Mouse (Mus musculus): Measurements from ENCODE around the gene Emilin2. TPM values are rescaled to one million over a fixed set of nuclear protein-coding genes. Genes with fewer than 3 reads are reported as not detected.
A peak's percentile ranks its signal among the peaks of the same experiment; 100 is the strongest.

Emilin2 gene
- polyA plus RNA-seq, 2 experiments from 2014 or later, result not detected

DNA sequence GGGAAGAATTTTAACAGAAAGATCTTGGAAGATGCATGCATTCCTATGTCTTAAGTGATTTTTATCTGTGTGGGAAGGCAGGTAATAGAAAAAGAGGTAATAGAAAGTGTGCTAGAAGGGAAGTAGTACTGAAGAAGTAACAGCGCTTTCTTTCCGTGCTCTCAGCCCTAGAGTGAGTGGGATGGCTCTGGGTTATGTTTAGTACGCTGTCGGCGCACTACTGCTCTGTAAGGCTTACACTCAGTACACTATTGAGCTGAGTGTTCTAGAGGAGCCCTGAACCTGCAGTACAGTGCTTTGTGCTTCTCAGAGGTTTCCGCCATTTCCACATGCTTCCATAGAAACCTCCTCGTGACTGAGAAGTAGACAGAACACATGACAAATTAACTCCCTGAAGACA lies 83.1 kb downstream of the Emilin2 start:
- ATAC-seq, result no peak

DNA sequence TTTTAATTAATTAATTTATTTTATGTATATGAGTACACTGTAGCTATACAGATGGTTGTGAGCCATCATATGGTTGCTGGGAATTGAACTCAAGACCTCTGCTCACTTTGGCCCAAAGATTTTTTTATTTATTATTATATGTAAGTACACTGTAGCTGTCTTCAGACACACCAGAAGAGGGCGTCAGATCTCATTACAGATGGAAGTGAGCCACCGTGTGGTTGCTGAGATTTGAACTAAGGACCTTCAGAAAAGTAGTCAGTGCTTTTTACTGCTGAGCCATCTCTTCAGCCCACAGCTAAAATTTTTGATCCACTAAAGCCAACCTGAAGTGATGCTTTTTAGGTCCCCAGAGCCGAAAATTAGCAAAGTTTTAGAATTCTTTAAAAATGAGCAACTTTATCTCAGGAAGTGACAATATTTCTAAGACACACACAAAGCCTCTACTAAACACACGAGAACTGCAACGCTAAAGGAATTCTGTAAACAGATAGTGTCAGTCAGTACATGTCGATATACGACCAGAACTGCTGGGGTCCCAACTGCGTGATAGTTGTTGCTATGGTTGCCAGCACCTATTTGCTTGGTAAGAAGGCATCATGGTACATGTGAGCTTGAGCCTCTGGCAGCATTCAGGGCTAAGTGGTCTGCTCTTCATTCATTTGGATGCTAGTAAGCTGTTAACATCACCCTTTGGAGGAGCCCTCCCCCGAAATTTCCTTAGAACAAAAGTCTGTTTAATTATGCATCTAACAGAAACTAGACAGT lies 84.5 kb downstream of the Emilin2 start:
- no peak for ATAC-seq

DNA sequence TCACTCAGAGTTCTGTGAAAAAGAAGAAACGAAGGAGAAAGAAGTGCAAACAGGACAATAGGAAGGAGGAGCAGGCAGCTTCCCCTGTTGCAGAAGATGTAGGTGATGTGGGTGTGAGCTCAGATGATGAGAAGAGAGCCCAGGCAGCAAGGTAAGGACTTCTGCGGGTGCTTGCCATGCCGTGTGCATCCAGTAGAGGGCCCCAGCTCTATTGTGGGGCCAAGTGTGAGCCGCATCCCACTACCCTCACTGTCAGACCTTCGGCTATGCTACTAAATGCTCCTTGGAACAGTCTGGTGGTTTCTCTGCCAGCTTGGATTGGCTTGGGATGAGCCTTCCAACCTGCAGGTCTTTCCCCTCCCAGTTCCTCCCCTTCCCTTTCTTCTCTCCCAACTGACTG lies 86.7 kb downstream of the Emilin2 start:
- ATAC-seq, result peak; percentile 57

DNA sequence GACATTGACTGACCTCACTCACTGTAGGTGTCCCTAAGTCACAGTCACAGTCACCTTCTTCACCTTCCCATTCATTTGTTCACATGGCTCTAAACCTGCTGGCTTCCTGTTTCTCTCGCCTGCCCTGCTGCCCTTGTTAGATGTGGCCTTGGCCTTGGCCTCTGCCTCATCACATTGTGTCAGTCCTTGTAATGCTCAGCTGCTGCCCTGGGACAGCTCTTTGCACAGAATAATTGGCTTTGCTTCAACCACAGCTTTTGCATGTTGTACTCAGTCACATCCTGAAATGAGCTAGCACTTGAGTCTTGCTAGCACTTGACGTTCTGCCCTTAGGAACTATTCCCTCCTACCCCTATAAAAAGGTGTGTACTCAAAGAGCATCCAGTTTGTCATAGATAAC lies 87.3 kb downstream of the Emilin2 start:
- peak; percentile 57 for ATAC-seq

DNA sequence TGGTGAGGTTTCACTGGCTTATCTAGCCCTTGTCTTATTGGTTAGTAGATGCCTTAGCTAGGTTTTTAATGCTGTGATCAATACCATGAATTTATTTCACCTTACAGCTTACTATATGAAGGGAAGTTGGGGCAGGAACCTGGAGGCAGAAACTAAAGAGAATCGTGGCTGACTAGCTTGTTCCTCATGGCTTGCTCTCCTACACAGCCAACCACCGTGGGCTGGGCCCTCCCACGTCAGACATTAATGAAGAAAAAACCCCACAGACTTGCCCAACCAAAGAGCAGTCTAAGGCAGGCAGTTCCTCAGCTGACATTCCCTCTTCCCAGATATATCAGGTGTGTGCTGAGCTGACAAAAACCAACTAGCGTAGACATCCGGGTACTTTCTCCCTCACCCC lies 88.1 kb downstream of the Emilin2 start:
- ATAC-seq, result peak; percentile 27

DNA sequence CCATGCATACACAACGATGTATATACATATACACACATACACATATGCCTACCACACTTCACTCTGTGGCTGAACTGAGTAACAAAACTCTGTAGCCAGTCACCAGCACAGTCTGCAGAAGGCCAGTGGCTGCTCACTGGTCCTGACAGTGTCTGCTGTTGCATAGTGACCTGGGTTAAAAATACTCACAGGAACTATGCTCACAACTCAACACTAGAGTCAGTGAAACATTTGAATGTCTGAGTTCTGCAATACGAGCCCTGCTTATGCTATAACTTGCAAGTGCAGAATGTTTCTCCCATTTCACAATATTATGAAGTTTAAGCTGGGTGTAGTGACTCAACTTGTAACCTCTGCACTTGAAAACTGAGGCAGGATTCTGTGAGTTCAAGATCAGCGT lies 90.4 kb downstream of the Emilin2 start:
- ATAC-seq, result no peak

DNA sequence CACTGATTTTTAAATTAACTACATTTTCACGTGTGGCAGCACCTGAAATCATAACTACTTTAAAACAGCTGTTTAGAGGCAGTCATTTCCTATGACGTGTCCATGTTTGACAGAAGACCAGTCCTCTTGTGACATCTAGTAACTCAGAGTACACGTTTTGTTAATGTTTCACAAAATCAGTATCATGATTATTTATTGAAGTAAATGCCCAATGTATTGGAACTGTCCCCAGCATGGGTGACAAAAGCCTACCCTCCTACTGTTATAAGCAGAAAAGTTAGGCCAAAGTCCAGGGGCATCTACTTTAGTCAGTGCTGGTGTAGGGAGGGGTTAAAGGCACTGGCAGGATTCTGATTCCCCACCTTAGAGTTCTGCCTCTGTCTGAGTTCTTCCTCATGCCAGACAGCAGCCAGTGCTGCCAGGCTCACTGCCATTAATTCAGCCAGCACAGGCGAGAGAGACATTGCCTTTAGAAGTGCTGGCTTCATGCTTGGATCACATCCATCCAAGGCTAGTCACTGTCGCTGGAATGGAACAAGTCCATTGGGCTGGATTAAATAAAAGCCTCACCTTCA lies 94.6 kb downstream of the Emilin2 start:
- no peak for ATAC-seq

DNA sequence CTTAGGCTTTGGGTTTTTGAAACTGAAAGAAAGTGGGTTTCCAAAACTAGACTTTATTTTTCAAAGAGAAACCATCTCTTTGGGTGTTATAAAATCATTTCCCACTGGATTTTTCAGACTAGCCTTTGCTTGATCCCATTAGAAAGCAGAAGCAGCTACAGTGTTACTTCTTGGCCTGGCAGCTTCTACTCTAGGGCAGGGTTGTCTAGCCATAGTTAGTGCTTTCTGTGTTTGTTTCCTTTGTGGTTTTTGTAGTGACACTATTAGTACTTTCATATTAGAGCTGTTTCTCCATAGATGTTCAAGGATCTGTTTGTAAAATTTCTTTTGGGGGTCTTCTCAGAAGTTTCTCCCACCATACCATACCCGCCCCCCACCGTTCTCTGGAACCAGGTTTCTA lies 95.5 kb downstream of the Emilin2 start:
- ATAC-seq, result no peak

DNA sequence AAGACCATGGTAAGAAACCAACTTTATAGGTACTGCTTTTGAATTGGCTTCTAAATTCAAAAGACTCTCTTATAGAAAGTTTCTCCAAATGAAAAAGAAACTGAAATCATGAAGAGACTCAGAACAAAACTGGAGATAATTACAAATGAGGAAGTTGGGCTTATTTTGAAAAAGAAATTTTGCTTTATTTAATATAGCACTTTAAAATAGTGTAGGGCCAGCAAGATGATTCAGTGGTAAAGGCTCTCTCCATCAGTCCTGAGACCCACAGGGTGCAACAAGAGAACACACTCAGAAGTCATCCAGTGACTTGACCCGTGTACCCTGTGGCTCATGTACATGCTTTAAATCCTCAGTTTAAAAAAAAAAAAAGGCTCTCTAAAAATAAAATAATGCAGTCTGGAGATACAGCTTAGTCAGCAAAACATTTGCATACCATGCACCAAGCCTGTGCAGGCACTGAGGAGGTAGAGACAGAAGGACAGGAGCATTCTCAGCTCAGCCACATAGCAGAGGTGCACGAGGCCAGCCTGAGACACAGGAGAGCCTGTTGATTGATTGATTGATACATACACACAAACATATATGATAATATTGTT lies 96.4 kb downstream of the Emilin2 start:
- peak; percentile 50 for ATAC-seq

DNA sequence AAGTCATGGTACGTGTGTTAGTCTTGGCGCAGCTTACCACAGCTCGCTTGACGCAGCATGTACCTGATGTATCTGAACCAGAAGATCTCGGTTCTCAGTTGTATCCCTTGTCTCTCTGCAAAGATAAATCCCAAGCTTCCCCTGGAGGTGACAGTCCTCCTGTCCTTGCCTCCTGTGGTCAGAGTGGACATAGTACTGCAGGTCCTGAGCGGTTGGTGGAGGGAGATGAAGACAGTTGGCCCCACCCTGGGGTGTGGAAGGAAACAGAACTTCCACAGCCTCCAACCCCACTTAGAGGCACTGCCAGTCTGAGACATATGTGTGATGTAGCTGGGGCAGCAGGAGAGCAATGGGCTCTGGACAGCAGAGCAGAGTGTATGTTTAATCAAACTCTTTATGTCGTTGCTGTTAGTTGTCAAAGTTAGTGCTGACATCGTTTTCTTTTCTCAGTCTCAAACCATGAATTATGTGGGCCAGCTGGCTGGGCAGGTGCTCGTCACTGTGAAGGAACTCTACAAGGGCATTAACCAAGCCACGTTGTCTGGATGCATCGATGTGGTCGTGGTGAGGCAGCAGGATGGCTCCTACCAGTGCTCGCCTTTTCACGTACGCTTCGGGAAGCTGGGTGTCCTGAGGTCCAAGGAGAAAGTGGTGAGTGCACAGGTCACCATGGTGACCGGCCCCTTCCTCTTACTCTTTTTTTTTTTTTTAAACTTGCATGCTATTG lies 97.1 kb downstream of the Emilin2 start:
- ATAC-seq, result peak; percentile 39

DNA sequence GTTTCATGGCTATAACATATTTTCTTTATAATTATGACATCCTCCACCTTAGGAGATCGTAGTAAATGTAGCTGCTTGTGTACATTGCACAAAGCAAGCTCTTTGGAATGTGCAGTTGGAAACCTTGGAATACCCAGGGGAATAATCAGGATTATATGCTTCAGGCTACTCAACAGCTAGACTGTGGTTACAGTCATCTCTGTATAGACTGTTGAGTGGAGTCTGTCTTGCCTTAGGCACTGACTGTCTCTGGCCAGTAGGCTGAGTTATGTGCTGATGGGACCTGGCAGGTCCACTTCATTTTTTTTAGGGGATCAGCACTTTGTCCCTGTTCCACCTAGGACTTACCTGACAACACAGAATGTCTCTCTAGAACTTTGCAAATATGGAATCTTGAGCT lies 98.1 kb downstream of the Emilin2 start:
- ATAC-seq, result no peak

DNA sequence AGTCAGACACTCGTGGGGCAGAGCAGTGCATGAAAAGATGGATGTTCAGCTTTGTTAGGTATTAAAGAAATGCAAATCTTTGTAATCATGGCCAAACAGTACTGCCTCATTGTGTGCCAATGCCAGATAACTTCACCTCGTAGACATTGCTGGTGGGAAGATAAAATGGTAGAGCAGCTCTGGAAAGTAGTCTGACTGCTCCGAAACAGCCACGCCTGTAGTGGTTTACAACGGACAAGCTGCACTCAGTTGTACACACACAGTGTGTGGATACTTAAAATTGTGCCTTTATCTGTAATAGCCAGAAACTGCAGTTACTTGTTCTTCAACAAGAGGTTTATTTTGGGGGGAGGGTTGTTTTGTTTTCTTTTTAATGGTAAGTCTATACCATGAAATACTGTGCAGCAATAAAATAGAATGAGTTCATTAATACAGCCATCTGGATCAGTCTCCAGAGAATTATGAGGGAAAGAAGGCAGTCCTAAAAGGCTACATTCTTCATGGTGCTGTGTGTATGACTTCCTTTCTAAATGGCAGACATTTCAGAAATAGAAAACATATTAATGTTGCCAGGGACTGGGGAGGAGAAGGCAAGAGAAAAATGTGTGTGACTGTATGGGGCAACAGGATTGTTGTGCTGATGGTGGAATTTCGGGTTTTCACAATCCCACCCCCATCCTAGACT lies 99.7 kb downstream of the Emilin2 start:
- ATAC-seq, result no peak

DNA sequence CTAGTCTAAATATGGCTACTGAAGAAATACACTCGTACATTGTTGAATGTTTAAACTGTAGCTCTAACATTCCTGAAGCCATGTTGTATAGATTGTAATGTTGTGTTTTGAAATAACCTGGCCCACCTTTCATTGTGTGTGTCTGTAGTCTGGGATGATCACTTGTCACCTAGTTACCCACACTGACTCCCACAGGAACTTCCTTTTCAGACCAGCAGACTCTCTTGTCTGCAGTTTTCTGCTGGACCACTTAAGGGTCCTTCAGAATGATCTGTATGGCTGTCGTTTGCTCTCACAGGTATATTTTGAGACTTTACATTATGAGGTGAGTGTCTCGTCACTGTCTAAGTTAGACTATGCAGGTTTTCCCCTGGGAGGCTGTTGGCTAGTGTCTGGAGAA lies 101.8 kb downstream of the Emilin2 start:
- ATAC-seq, result no peak

DNA sequence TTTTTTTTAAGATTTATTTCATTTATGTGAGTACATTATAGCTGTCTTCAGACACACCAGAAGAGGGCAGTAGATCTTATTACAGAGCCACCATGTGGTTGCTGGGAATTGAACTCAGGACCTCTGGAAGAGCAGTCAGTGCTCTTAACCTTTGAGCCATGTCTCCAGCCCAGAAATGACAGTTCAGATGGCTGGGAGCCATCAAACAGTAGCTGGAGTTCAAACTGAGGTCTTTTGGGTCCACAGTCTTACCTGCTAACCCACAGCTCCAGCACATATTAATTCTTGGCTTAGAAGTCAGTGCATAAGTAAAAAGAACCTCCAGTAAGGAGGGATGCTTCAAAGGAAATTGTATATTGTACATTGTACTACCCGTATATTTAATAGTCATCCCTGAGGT lies 102.9 kb downstream of the Emilin2 start:
- no peak for ATAC-seq

DNA sequence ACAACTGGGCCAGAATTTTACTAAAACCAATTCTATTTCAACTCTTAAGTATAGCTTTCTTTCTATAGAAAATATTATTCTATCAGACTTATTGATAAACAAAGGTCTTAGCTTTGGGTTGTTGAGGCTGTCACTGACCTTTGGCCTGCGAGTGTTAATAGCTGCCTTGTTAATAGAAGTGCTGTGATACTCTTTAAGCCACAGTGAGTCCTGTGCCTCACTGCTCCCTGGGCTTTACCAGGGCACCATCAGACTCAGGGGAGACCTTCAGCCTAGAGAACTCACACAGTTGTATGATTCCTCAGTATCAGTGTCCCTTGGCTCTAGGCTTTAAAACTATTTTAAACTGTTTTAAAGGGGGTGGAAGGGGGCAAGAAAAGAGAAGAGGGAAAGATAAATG lies 103.4 kb downstream of the Emilin2 start:
- no peak for ATAC-seq

DNA sequence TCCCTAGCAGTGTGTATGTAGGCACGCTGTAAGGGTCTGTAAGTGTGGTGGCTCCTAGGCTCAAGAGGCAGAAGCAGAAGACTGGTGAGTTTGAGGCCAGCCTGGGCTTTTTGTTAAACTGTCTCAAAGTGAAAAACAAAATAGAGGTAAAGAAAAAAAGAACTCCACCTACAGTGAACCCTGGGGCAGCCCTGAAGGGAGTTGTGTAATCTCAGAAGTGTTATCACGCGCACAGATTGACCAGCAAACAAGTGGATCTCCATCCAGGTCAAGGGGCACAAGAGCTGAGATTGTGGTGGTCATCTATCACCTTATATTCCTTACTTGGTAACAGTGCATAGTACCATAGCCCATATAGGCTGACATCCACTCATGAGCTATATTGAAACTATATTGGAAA lies 104.5 kb downstream of the Emilin2 start:
- no peak for ATAC-seq

DNA sequence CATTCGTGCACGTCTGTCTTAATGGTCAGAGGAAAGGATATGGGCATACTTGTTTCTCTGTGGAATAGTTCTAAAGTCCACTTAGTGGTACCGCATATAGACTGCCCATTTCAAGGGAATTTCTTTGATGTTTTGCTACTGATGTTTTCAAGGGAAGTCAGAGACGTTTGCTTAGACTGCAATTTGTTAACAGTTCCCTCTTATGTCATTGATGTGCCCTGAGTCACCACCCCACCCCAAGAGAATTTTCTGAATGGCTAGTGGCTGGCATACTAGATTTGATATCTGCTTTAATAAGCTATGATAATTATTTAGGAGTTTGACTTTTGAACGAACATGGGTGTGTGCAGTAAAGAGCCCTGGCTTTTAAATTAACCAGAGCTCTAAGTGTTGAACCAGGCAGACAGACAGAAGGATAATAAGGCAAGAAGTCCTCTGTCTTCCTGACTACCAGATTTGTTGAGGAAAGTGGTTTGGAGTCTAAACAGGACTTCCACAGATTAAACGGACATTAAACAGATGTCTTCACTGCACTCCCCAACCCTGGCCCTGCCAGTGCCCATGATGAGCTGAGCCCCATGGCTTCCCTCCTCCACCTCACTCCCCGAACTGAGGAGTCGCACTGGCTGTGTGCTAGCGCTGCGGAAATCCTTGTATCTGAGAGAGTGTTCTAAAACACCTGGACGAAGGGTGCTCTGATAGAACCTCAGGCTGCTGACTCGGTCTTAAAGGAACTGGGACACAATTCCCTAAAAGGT lies 105.5 kb downstream of the Emilin2 start:
- peak; percentile 6 for ATAC-seq

DNA sequence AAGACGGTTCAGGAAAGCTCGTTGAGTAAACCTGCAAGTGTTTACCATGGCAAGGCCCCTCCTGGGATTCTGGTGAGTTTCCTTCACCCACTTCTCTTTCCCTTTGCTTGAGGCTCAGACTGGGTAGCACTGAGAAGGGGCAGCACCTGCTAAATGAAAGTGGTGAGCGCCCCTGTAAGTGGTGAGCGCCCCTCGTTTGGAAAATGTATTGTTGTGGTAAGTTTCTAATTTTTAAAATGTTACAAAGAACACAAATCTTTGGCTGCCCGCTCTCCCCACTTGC lies 107.0 kb downstream of the Emilin2 start:
- ATAC-seq, result peak; percentile 59

DNA sequence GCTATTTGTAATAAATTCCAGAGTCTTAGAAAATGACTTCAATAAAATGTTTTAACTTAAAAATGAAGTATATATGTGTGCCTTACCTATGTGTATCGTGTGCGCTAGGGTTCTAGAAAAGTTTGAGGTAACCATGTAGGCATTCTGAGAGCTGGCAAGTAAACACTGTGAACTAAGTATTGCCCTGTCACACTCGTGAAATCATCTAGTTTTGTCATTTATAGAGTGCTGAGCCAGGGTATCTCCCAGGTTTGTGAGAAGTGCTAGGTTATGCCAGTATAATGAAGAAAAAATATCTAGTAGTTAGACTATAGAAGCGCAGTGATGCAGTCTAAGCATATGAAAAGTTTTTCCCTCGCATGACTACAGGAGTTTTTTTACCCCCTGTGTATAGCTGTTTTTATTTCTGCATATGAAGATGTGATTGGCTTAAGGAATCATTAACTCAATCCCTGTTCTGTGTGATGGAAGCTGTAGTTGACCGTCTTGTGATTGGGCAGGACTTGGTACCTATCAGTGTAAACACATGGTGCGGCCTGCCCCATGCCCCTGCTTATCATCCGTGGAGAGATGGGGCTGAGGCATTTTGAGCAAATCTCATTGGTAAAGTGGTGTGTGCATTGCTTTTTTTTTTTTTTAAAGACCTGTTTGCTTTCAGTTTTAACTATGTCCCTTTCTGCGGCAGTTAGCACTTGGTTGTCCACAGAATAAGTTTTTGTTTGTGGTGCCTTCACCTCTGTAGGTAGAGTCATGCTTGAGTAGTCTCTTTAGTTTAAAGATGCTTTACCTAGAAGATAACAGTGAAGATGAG lies 107.6 kb downstream of the Emilin2 start:
- ATAC-seq, result peak; percentile 71
